Mouse (Mus musculus): ENCODE measurements around the gene Tmem260. TPM values are rescaled to one million over a fixed set of nuclear protein-coding genes. Genes with fewer than 3 reads are reported as not detected.

The Tmem260 gene
- polyA plus RNA-seq, 1 experiment = 4.1 TPM

DNA sequence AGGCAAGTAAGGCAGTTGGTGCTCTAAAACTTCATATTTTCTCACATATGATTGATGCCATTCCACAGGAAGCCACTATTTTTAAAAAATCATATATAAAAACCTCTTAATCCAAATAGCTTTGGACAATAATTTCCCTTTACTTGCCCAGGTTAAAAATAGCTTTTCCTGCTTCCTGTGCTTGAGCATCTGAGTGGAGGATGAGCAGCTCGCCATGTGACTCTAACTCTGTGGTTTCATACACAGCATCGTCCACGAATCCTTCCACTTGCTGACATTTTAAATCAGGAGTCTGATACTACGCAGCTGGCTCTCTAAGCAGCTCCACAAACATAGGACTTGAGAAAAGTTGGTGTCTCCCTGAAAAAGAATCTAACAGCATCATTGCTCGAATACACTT lies 7.5 kb downstream of the Tmem260 start:
- H3K36me3 ChIP-seq (ENCODE audit: control insufficient read depth, insufficient read depth) = no peaks in the 10 kb centered on the region
- H3K4me3 ChIP-seq (ENCODE audit: insufficient read depth, poor library complexity, severe bottlenecking) = no peak overlapping the region

DNA sequence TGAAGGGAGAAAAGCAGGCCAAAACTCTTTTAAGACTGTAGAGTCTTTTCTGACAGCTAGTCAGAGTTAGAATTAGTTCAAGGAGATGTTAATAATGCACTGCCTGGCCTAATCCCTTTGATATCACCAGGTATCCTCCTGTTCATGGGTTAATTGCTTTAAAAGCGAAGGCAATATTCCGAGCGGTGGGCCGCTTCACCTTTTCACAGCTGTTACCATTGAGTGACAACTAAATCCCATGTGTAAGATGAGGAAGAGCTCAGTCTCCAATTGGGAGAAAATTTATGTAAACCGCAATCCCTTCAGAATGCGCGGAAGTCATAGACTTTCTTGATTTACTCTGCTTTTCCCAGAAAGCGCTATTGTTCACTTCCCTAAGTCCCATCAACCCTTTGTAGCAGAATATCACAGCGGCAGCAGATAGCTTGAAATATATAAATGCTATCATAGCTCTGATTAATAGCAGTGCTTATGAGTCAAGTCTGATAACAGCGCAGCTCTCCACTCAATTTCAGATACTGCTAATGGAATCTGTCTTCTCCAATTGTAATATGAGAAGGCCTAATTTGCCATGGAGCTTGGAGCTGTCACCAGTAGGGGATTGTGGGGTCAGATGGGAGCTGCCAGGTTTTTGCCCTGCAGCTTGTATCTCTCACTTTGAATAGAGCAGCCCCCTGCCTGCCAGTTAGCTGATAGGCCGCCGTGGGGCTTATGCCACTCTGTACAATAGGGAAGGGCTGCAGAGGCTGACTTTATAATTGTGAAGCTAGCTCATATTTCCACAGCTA lies 10.6 kb downstream of the Tmem260 start:
- no peak overlapping the region for H3K4me3 ChIP-seq (ENCODE audit: insufficient read depth, poor library complexity, severe bottlenecking)
- H3K79me2 ChIP-seq (ENCODE audit: control insufficient read depth, insufficient read depth) = no peaks in the 10 kb centered on the region
- no peaks in the 10 kb centered on the region for H3K27me3 ChIP-seq (ENCODE audit: control insufficient read depth, insufficient read depth, insufficient read length)
- no peaks in the 10 kb centered on the region for H3K79me3 ChIP-seq (ENCODE audit: low read depth)
- no peaks in the 10 kb centered on the region for H3K36me3 ChIP-seq (ENCODE audit: control insufficient read depth, insufficient read depth)
- TF ChIP-seq MYOD1 (IDR thresholded peaks at IDR 0.05; ENCODE audit: control insufficient read depth, insufficient read length, low read depth) = peak; percentile 41
- no peak for TF ChIP-seq FOSL1 (IDR thresholded peaks at IDR 0.05; ENCODE audit: insufficient read depth, low read length, poor library complexity, severe bottlenecking)
- H3ac ChIP-seq (ENCODE audit: control insufficient read depth, insufficient read length, low read depth) = no peak overlapping the region

More for the DNA sequence above, 7.5 kb downstream of the Tmem260 start:
- TF ChIP-seq MAX (IDR thresholded peaks at IDR 0.05) (no peak), CEBPB (IDR thresholded peaks at IDR 0.05; ENCODE audit: low read depth) (no peak), USF1 (IDR thresholded peaks at IDR 0.05; ENCODE audit: low read depth) (peak; percentile 73)
- no peaks in the 10 kb centered on the region for H3K79me2 ChIP-seq (ENCODE audit: control insufficient read depth, insufficient read depth)
- no peaks in the 10 kb centered on the region for H3K79me3 ChIP-seq (ENCODE audit: low read depth)
- no peak overlapping the region for H3ac ChIP-seq (ENCODE audit: control insufficient read depth, insufficient read length, low read depth)
- no peaks in the 10 kb centered on the region for H3K27me3 ChIP-seq (ENCODE audit: control insufficient read depth, insufficient read depth, insufficient read length)

DNA sequence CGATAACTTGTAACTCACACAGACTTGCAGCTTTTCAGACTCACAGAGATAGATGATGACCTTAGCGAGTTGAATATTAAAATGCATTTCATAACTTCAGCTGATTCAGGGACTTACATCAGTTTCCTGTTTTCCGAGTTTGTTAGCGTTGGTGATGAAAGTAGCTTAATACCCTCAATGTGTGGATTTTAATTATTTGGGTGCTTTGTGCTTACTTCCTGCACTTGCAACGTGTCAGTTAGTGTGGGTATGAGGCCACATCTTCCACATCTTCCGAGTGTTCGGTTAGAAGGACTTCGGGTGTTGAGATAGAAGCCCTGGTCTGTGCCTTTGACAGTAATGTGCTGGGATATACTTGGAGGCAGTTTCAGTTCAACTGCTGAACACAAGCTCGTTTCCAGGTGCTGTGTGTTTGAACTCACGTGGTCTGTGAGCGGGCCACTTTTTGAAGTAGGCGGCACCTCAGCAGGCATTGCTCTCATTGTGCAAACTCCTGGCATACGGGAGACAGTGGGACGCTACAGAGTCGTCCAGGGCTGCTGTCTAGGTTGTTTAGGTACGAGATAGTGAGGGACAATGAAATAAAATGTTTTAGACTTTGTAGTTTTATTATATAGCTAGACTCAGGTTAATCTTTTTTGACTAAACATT lies 11.5 kb downstream of the Tmem260 start:
- H3K4me3 ChIP-seq (ENCODE audit: insufficient read depth, poor library complexity, severe bottlenecking) = no peak overlapping the region
- H3K36me3 ChIP-seq (ENCODE audit: control insufficient read depth, insufficient read depth) = no peaks in the 10 kb centered on the region
- no peaks in the 10 kb centered on the region for H3K79me3 ChIP-seq (ENCODE audit: low read depth)
- TF ChIP-seq CEBPB (IDR thresholded peaks at IDR 0.05; ENCODE audit: low read depth) (no peak), CTCF (IDR thresholded peaks at IDR 0.05; ENCODE audit: control insufficient read depth, insufficient read depth, insufficient read length) (no peak), MYOG (IDR thresholded peaks at IDR 0.05; ENCODE audit: control insufficient read depth, extremely low read depth, insufficient read length) (no peak), FOSL1 (IDR thresholded peaks at IDR 0.05; ENCODE audit: insufficient read depth, low read length, poor library complexity, severe bottlenecking) (no peak), MAX (IDR thresholded peaks at IDR 0.05) (no peak), MYOD1 (IDR thresholded peaks at IDR 0.05; ENCODE audit: control insufficient read depth, insufficient read length, low read depth) (no peak), USF1 (IDR thresholded peaks at IDR 0.05; ENCODE audit: low read depth) (no peak)
- H3K27me3 ChIP-seq (ENCODE audit: control insufficient read depth, insufficient read depth, insufficient read length) = no peaks in the 10 kb centered on the region
- no peak overlapping the region for H3ac ChIP-seq (ENCODE audit: control insufficient read depth, insufficient read length, low read depth)
- H3K79me2 ChIP-seq (ENCODE audit: control insufficient read depth, insufficient read depth) = no peaks in the 10 kb centered on the region

DNA sequence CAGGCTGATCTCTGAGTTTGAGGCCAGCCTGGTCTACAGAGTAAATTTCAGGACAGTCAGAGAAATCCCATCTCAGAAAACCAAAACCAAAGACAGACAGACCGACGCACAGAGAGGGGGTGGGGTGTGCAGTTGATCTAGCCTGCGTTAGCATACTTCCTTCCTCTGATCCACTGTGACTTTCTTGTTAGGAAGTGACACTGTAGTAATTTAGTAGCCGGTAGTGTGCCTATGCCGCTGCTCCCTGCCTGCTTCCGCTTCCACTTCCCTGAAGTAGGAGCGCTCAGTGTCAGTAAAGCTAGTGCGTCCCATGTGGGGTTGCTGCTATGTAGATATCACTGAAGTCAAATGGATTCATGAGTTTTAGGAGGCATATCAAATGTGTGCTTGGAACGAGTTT lies 13.0 kb downstream of the Tmem260 start:
- Histone ChIP-seq H3ac (ENCODE audit: control insufficient read depth, insufficient read length, low read depth) (no peak overlapping the region), H3K4me3 (ENCODE audit: insufficient read depth, poor library complexity, severe bottlenecking) (no peak overlapping the region), H3K36me3 (ENCODE audit: control insufficient read depth, insufficient read depth) (no peaks in the 10 kb centered on the region), H3K79me3 (ENCODE audit: low read depth) (no peaks in the 10 kb centered on the region), H3K27me3 (ENCODE audit: control insufficient read depth, insufficient read depth, insufficient read length) (no peaks in the 10 kb centered on the region), H3K79me2 (ENCODE audit: control insufficient read depth, insufficient read depth) (no peaks in the 10 kb centered on the region)
- TF ChIP-seq MYOG (IDR thresholded peaks at IDR 0.05; ENCODE audit: control insufficient read depth, extremely low read depth, insufficient read length) (no peak), USF1 (IDR thresholded peaks at IDR 0.05; ENCODE audit: low read depth) (no peak), MAX (IDR thresholded peaks at IDR 0.05) (no peak), CEBPB (IDR thresholded peaks at IDR 0.05; ENCODE audit: low read depth) (no peak), FOSL1 (IDR thresholded peaks at IDR 0.05; ENCODE audit: insufficient read depth, low read length, poor library complexity, severe bottlenecking) (no peak), CTCF (IDR thresholded peaks at IDR 0.05; ENCODE audit: control insufficient read depth, insufficient read depth, insufficient read length) (no peak), MYOD1 (IDR thresholded peaks at IDR 0.05; ENCODE audit: control insufficient read depth, insufficient read length, low read depth) (no peak)

DNA sequence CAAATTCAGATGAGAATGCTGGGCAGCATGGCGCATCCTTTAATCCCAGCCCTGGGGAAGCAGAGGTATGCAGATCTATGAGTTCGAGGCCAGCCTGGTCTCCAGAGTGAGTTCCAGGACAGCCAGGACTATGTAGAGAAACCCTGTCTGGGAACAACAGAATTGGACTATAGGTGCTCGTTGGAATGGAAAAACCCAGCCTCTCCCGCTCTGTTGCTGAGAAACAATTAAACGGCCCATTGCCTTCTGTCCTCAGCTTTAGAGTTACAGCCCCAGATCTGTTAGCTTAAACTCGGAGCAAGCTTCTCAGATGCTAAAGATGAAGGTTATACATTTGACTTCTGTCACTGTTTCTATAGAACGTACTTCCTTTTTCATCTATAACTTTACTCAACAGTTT lies 22.4 kb downstream of the Tmem260 start:
- no peak overlapping the region for H3K4me3 ChIP-seq (ENCODE audit: insufficient read depth, poor library complexity, severe bottlenecking)
- no peaks in the 10 kb centered on the region for H3K36me3 ChIP-seq (ENCODE audit: control insufficient read depth, insufficient read depth)
- H3K79me2 ChIP-seq (ENCODE audit: control insufficient read depth, insufficient read depth) = no peaks in the 10 kb centered on the region
- H3ac ChIP-seq (ENCODE audit: control insufficient read depth, insufficient read length, low read depth) = no peak overlapping the region
- no peaks in the 10 kb centered on the region for H3K27me3 ChIP-seq (ENCODE audit: control insufficient read depth, insufficient read depth, insufficient read length)
- H3K79me3 ChIP-seq (ENCODE audit: low read depth) = no peaks in the 10 kb centered on the region
- TF ChIP-seq FOSL1 (IDR thresholded peaks at IDR 0.05; ENCODE audit: insufficient read depth, low read length, poor library complexity, severe bottlenecking) (no peak), MYOD1 (IDR thresholded peaks at IDR 0.05; ENCODE audit: control insufficient read depth, insufficient read length, low read depth) (no peak)

DNA sequence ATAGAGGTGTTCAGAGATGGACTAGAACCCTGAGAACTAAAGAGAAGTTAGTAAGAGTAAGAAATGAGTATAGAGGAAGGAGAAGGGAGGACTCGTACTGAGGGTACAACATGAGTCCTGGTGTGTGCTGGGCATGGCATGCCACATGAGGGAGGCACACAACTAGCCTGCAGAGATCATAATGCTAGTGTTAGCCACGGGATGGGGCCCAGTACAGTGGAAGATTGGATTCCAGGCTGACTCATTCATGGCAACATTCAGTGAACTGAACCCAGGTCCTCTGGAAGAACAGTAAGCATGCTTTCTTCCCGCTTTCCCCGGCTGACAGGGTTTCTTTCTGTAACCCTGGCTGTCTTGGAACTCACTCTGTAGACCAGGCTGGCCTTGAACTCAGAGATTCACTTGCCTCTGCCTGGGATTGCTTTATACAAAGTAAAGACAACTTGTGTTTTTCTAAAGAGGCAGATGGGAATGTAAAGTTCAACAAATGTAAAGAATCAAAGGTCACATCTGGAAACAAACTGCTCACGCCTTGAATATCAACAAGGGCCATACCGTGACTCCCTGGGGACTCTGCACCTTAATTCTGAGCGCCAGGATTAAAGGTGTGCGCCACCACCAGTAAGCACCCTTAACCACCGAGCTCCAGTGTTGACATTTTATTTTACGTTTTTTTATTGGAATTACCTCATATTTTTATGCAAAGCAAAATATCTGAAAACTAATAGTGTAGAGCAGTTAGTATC lies 25.0 kb downstream of the Tmem260 start:
- H3K36me3 ChIP-seq (ENCODE audit: control insufficient read depth, insufficient read depth) = no peaks in the 10 kb centered on the region
- no peak overlapping the region for H3K4me3 ChIP-seq (ENCODE audit: insufficient read depth, poor library complexity, severe bottlenecking)
- TF ChIP-seq USF1 (IDR thresholded peaks at IDR 0.05; ENCODE audit: low read depth) (no peak), MYOD1 (IDR thresholded peaks at IDR 0.05; ENCODE audit: control insufficient read depth, insufficient read length, low read depth) (no peak), CTCF (IDR thresholded peaks at IDR 0.05; ENCODE audit: control insufficient read depth, insufficient read depth, insufficient read length) (no peak)
- no peak overlapping the region for H3ac ChIP-seq (ENCODE audit: control insufficient read depth, insufficient read length, low read depth)
- H3K79me3 ChIP-seq (ENCODE audit: low read depth) = no peaks in the 10 kb centered on the region
- H3K27me3 ChIP-seq (ENCODE audit: control insufficient read depth, insufficient read depth, insufficient read length) = no peaks in the 10 kb centered on the region
- H3K79me2 ChIP-seq (ENCODE audit: control insufficient read depth, insufficient read depth) = no peaks in the 10 kb centered on the region

Measured in C2C12 (cell line).